8 mouse cellular contexts compared by ENCODE assay signal in the genomic region with DNA sequence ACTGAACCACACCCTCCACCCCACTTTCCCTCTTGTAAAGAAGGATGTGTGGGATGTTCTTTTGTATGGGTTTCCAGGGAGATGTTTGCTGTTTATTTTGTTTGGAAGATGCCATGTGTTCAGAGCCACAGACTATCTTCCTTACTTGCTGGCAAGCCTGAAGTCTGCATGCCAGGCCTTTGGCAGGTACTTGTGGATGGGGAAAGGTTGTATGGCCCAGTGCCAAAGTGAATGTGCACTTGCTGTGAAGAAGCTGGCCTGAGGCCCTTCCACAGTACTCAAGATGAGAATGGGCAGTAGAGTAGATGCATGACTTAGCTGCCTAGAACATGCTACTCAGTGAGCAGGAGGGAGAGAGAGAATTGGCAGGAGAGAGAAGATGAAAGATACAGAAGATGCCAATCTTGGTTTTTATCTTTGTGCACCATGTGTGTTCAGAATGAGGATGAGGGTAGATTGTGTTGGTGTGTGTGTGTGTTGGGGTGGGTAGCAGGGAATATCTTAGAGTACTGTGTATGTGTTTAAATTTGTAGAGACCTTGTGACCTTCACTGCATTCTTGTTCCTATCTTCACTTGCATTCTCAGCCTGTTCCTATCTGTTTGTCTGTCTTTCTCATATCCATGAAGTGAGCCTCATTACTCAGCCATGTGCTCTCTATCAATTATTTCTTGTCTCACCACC. TPM values are rescaled to one million over a fixed set of nuclear protein-coding genes. Genes with fewer than 3 reads are reported as not detected.
DNase-seq lines count a peak whose midpoint lies in the region; ATAC-seq and TF ChIP-seq lines count a peak whose summit lies in the region.

No protein-coding gene starts in this region.

- no peak overlapping the region for H3K4me3 ChIP-seq in kidney, adult 2 months (ENCODE audit: insufficient read depth, low read depth, low read length)
- H3K4me3 ChIP-seq in kidney, embryonic 14.5 days (ENCODE audit: low read length) = no peak overlapping the region
- no peak overlapping the region for H3K4me3 ChIP-seq in forebrain, embryonic 15.5 days

- no peaks in the 10 kb centered on the region for H3K36me3 ChIP-seq in kidney, adult 2 months (ENCODE audit: control insufficient read depth, insufficient read depth, low read length)
- no peaks in the 10 kb centered on the region for H3K36me3 ChIP-seq in kidney, embryonic 14.5 days (ENCODE audit: control insufficient read depth, insufficient read depth, low read length)
- no peaks in the 10 kb centered on the region for H3K36me3 ChIP-seq in forebrain, embryonic 15.5 days

- H3K9me3 ChIP-seq in kidney, embryonic 14.5 days (ENCODE audit: control insufficient read depth, low read length) = no peaks in the 10 kb centered on the region; the same call in 1 of the 2 replicates
- H3K9me3 ChIP-seq in forebrain, embryonic 15.5 days = no peaks in the 10 kb centered on the region

- TF ChIP-seq CTCF in kidney, adult 2 months (conservative IDR thresholded peaks at IDR 0.05; ENCODE audit: insufficient read depth, insufficient read length, low read depth, low read length) = no peak

- no peak overlapping the region for H3K4me2 ChIP-seq in kidney, embryonic 14.5 days (replicated peaks; ENCODE audit: low read depth, low read length)
- H3K4me2 ChIP-seq in forebrain, embryonic 15.5 days (replicated peaks) = no peak overlapping the region

- ATAC-seq in kidney, embryonic 14.5 days (ENCODE audit: low FRiP score, low TSS enrichment) = no peak
- ATAC-seq in forebrain, embryonic 15.5 days (replicated peaks) = no peak

- H3K4me1 ChIP-seq in kidney, adult 2 months (ENCODE audit: control insufficient read depth, insufficient read depth, low read length) = peaks cover 5% of the 10 kb centered on the region; the same call in 1 of the 2 replicates
- H3K4me1 ChIP-seq in kidney, embryonic 14.5 days (ENCODE audit: control insufficient read depth, insufficient read depth, low read length) = no peaks in the 10 kb centered on the region
- no peaks in the 10 kb centered on the region for H3K4me1 ChIP-seq in forebrain, embryonic 15.5 days

- no peak overlapping the region for H3K9ac ChIP-seq in kidney, embryonic 14.5 days (ENCODE audit: low read depth, low read length)
- H3K9ac ChIP-seq in forebrain, embryonic 15.5 days (replicated peaks) = no peak overlapping the region

- H3K27ac ChIP-seq in kidney, adult 2 months (ENCODE audit: insufficient read depth, low read depth, low read length) = no peak overlapping the region
- H3K27ac ChIP-seq in kidney, embryonic 14.5 days (ENCODE audit: low read depth, low read length) = no peak overlapping the region
- no peak overlapping the region for H3K27ac ChIP-seq in forebrain, embryonic 15.5 days (replicated peaks)

- intact Hi-C loops in heart, postnatal 25 days (cut with DNase I) = no loop called here

- DNase-seq in kidney, adult 2 months = peak; percentile 86
- DNase-seq in cerebellum, adult 11 months = peak; percentile 56
- DNase-seq in heart, postnatal 25 days (ENCODE audit: low spot score) = peak; percentile 27
- DNase-seq in lung, postnatal 25 days (ENCODE audit: low spot score) = peak; percentile 61
- no peak for DNase-seq in thymus, postnatal 10 days (ENCODE audit: low spot score in 2 of 2)
- DNase-seq in embryo, embryonic 10.5 days (ENCODE audit: low spot score) = no peak

- H3K27me3 ChIP-seq in kidney, adult 2 months (replicated peaks; ENCODE audit: control insufficient read depth, insufficient read depth, low read length) = no peaks in the 10 kb centered on the region
- H3K27me3 ChIP-seq in kidney, embryonic 14.5 days (ENCODE audit: control insufficient read depth, insufficient read depth, low read length) = no peaks in the 10 kb centered on the region
- H3K27me3 ChIP-seq in forebrain, embryonic 15.5 days = no peaks in the 10 kb centered on the region

- TF ChIP-seq POLR2A in kidney, adult 2 months (IDR thresholded peaks at IDR 0.05; ENCODE audit: low read depth, low read length) = no peak

RNA-seq across cellular contexts. Expression of a gene that starts 48.5 kb away (rescaled TPM):
- 15.2 and 17.1 TPM in 2 replicates for polyA plus RNA-seq in kidney, adult 2 months (2012; rRNA removed)
- polyA plus RNA-seq in kidney, embryonic 14.5 days (2014; fragmentation: Nextera tagmentation; extraction: Ambion mirVana) = 67.1 and 98.9 TPM in 2 replicates
- 10 to 100 TPM; 30.7 to 34.4 TPM for total RNA-seq in heart, postnatal 25 days (2021)
- polyA plus RNA-seq in forebrain, embryonic 15.5 days (2015; fragmentation: Nextera tagmentation; extraction: Ambion mirVana) = 54.0 and 56.0 TPM in 2 replicates

Comparison
In these comparisons a context has a peak if more than half of its experiments do, and no peak if none do; other contexts are left out.
1. DNase-seq: peak in kidney, adult 2 months (single experiment), cerebellum, adult 11 months (single experiment), heart, postnatal 25 days (single experiment) and lung, postnatal 25 days (single experiment); none in thymus, postnatal 10 days (0 of 2) and embryo, embryonic 10.5 days (single experiment).